Mouse (Mus musculus) liver, embryonic 15.5 days (tissue): Measurements from ENCODE around the gene Flot1. TPM values are rescaled to one million over a fixed set of nuclear protein-coding genes. Genes with fewer than 3 reads are reported as not detected.

Source experiments
- microRNA-seq: library from miRNA; unstranded; fragments of <30 nt; microRNA quantifications from one replicate; pipeline ENCODE4, GENCODE M21; 2016
- polyA plus RNA-seq: library from polyadenylated mRNA; unstranded; fragments of >200 nt; fragmentation: Nextera tagmentation; extraction: Ambion mirVana; gene quantifications from 2 replicates; pipeline ENCODE4 v1.2.1, GENCODE M21; 2015

Flot1 gene
- polyA plus RNA-seq, 1 experiment from 2014 or later: 33.7 TPM

Small RNAs within 50 kb of the gene (microRNA-seq; reads per million reads assigned to microRNA genes)
- 2.3 reads per million for gene Gm28033

Other genes with a start within 250 kb of the Flot1 start
- not detected in 2 replicates for gene Sfta2, start 221.7 kb upstream of the Flot1 start, polyA plus RNA-seq
- gene Gm9573, start 196.6 kb upstream of the Flot1 start, polyA plus RNA-seq: not detected in 2 replicates
- gene Mucl3, start 179.5 kb upstream of the Flot1 start, polyA plus RNA-seq: 0.03 and 0.05 TPM in 2 replicates
- 6.1 and 6.5 TPM in 2 replicates for gene Vars2, start 155.6 kb upstream of the Flot1 start, polyA plus RNA-seq
- gene Gtf2h4, start 149.5 kb upstream of the Flot1 start, polyA plus RNA-seq: 21.7 and 25.5 TPM in 2 replicates
- 2.6 and 3.4 TPM in 2 replicates for gene Ddr1, start 118.6 kb upstream of the Flot1 start, polyA plus RNA-seq
- 22.9 and 23.7 TPM in 2 replicates for gene Ier3, start 1.5 kb upstream of the Flot1 start, polyA plus RNA-seq
- 379 and 391 TPM in 2 replicates for gene Tubb5, start 15.1 kb downstream of the Flot1 start, polyA plus RNA-seq
- 8.5 and 9.1 TPM in 2 replicates for gene Mdc1, start 18.3 kb downstream of the Flot1 start, polyA plus RNA-seq
- 22.0 and 22.5 TPM in 2 replicates for gene Nrm, start 38.1 kb downstream of the Flot1 start, polyA plus RNA-seq
- 12.4 and 12.8 TPM in 2 replicates for gene Ppp1r18, start 42.4 kb downstream of the Flot1 start, polyA plus RNA-seq
- gene Dhx16, start 56.6 kb downstream of the Flot1 start, polyA plus RNA-seq: 31.1 and 37.0 TPM in 2 replicates
- gene 2310061I04Rik, start 74.2 kb downstream of the Flot1 start, polyA plus RNA-seq: 8.5 and 9.7 TPM in 2 replicates
- 7.3 and 8.0 TPM in 2 replicates for gene Atat1, start 86.8 kb downstream of the Flot1 start, polyA plus RNA-seq
- gene Mrps18b, start 93.2 kb downstream of the Flot1 start, polyA plus RNA-seq: 68.7 and 71.1 TPM in 2 replicates
- gene Ppp1r10, start 93.2 kb downstream of the Flot1 start, polyA plus RNA-seq: 20.9 and 22.3 TPM in 2 replicates
- gene Abcf1, start 146.5 kb downstream of the Flot1 start, polyA plus RNA-seq: 37.4 and 47.0 TPM in 2 replicates
- 9.3 and 10.8 TPM in 2 replicates for gene Gnl1, start 156.6 kb downstream of the Flot1 start, polyA plus RNA-seq
- gene Prr3, start 157.0 kb downstream of the Flot1 start, polyA plus RNA-seq: 5.5 and 6.8 TPM in 2 replicates
- 8.2 and 9.2 TPM in 2 replicates for gene H2-T24, start 197.3 kb downstream of the Flot1 start, polyA plus RNA-seq
- 52.8 and 65.8 TPM in 2 replicates for gene H2-T23, start 209.6 kb downstream of the Flot1 start, polyA plus RNA-seq
- 11.9 and 13.2 TPM in 2 replicates for gene H2-T22, start 219.5 kb downstream of the Flot1 start, polyA plus RNA-seq
- gene Gm6034, start 219.7 kb downstream of the Flot1 start, polyA plus RNA-seq: not detected in 2 replicates
- not detected in 2 replicates for gene Gm11127, start 235.1 kb downstream of the Flot1 start, polyA plus RNA-seq